Mouse (Mus musculus) lung, adult 2 months (tissue): Measurements from ENCODE around the gene Nipa2.

ENCODE experiments used
- CTCF ChIP-seq: fragments of 200-500 bp; IDR thresholded peaks from 2 replicates; pipeline ENCODE4 v1.5.1; 2011; ENCODE audit warnings: mild to moderate bottlenecking, low read length, control low read depth; ENCODE audit not compliant: insufficient read depth
- POLR2A ChIP-seq: fragments of 200-500 bp; IDR thresholded peaks from 2 replicates; pipeline ENCODE4 v1.6.1; 2011; ENCODE audit warnings: low read depth, mild to moderate bottlenecking, control low read depth, low read length, borderline replicate concordance; ENCODE audit errors: extremely low read depth

GRCm38 (mm10) chr7:55910356-55910755 is 51.9 kb downstream of the Nipa2 start:
- no peak for TF ChIP-seq CTCF
- no peak for TF ChIP-seq POLR2A
